Mouse (Mus musculus): ENCODE data around the gene Pkd1l3.

Pkd1l3 gene

DNA sequence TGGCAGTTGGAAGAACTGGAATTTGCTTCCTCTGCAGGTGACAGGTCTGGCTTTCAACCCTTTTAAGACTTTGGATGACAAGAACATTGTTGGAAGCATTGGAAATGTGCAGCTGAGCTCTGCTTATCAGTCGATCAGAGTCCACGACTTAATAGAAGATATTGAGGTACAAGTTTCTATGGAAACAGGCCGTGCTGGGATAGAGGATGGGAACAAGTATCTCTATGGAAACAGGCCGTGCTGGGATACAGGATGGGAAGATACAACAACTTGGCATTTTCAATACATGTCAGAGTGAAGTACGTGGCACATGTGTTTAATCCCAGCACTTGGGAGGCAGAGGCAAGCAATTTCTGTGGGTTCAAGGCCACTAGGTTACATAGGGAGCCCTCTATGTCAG is 18.2 kb downstream of the Pkd1l3 start:
- DNase-seq (ENCODE audit: low spot score): no peak

DNA sequence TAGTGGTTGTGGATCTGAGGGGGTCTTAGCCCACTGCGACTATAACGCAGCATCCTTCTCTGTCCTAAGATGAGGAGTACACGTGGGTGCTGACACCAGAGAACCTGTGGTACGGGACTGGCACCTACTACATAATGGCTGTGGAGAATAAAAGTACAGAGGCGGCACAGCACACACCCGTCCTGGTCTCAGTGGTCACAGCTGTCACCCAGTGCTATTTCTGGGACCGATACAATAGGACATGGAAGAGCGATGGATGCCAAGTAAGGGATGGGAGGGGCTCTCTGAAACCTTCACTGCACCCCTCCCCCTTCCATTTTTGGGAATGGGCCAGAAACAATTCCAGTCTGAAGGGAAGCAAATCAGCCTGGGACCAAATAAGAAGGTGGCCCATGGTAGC is 20.8 kb downstream of the Pkd1l3 start:
- DNase-seq (ENCODE audit: low spot score): no peak

DNA sequence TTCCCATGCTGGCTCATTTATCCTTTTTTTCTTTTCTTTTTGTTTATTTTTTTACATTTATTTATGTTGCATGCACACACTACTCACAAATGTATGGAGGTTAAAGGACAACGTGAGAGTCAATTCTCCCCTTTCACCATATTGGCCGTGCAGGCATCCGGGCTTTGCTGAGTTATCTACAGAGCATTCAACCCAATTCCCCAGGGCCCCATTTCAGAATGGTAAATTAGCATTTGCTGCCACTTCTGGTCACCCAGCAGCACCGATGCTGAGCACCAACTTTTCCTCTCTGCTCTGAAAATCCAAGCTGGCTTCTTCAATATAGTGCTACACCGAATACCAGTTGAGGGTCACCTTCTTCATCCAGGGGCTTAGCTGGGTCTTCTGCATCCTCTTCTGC is 24.5 kb downstream of the Pkd1l3 start:
- DNase-seq (ENCODE audit: low spot score): no peak

DNA sequence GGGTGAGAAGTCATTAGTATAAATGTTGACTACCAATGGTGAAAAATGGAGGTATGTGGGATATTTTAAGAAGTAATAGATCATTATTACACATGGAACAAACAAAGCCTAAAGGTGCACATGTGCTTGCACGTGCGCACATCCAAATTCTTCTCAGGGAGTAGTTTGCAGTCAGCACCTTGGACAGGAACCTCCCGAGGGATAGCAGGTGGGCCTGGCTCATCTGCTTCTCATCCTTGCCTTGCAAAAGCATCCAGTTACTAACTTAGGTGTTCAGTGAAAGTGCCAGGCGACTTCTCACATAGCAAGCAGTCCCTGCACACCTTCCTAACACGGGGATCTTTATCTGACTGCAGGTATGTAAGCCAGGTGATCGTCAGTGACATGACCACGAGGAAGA is 26.1 kb downstream of the Pkd1l3 start:
- DNase-seq (ENCODE audit: low spot score): no peak

DNA sequence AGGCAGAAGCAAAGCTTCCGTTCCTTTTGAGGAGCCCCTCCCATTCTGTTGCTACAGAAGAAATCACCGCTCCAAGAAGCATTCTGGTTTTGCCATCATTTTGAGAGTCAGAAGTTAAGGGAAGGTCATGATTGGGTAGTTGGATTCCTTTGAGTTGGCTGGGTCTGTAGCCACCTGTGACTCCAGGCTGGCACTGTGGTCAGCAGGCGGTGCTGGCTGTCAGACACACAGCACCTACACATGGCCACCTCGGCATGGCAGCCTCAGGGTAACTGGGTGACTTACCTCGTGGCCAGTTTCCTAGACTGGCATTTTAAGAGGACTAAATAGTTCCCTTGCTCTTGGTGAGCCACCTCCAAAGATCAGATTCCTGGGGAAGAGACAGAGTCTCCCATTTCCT is 26.9 kb downstream of the Pkd1l3 start:
- no peak for DNase-seq (ENCODE audit: low spot score)

DNA sequence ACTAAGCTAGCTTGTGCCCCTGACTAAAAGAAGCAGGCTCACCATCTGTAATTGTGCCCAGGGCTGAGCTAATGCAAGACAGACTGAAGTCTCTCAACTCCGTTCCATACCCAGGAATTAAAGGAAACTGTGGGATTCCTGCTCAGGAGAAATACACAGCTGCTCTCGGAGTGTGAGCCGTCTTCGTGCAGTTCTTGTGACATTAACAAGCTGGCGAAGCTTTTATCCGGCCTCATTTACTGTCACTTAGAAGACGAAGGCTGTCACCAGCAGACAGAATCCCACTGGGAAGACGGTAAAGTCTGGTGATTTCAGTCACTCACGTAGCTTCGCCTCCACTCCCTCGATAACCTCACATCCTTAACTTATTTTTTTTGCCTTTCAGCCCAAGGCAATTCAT is 33.0 kb downstream of the Pkd1l3 start:
- no peak for DNase-seq (ENCODE audit: low spot score)

DNA sequence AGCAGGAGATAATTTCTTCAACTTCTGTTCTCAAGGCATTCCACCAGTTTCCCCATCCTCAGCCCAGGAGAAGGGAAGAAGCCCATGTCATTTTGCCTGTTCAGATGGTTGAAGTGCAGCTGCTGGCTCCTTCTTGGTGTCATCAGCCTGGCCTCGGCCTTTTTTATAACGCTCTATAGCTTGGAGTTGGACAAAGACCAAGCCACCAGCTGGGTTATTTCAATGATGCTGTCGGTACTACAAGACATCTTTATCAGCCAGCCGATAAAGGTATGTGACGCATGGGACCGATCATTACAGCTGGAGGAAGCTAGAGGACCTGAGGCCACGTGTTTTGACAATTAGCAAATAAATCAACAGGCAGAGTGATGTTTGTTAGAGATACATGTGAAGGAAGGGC is 34.2 kb downstream of the Pkd1l3 start:
- DNase-seq (ENCODE audit: low spot score): no peak

DNA sequence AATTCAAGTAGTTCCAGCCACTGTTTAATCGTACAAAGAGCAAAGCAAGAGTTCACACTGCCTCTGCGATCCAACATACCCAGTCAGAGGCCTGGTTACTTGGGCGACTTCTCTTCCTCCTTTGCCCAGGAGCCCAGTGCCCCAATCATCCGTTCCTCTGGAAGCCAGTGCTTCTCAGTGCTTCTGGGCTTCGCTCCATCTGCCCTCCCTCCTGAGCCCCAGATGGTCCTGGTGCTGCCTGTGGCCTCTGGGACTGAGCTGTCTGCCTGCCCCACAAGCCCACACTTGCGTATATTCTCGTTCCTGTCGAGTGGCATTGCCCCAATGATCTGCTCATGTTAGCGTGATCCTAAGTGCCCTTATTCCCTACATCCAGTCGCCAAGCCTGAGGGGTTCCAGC is 36.5 kb downstream of the Pkd1l3 start:
- DNase-seq (ENCODE audit: low spot score): no peak

DNA sequence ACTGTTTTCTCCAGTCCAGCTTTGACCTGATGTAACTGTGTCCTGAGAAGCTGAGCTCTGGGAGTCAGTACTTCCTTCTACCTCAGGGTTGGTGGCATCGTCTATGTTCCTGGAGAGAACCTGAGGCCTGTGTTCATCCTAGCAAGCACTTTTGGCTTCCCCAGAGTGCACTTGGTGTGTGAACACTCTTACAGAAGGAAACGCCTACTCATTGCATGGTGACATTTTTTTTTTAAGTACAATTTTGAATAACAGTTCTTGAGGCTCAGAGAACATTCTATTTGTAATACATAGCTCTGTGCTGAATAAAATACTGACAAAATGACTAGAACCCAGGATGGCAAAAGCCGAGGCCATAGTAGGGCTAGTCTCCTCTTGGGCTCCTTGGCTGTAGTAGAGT is 42.5 kb downstream of the Pkd1l3 start:
- DNase-seq (ENCODE audit: low spot score): no peak

DNA sequence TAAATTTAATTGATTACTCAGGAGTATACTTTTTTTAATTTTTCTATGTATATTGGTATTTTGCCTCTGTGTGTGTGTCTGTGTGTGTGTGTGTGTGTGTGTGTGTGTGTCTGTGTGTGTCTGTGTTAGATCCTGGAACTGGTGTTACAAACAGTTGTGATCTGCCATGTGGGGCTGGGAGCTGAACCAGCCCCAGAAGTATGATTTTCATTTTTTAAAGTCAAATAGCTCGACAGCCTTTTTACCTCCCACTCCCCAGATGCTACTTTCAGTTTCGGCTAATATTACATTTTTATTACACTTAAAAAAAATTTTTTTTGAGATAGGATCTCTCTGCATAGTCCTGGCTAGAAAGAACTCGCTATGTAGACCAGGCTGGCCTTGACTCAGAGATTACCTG is 48.0 kb downstream of the Pkd1l3 start:
- DNase-seq (ENCODE audit: low spot score): no peak

DNA sequence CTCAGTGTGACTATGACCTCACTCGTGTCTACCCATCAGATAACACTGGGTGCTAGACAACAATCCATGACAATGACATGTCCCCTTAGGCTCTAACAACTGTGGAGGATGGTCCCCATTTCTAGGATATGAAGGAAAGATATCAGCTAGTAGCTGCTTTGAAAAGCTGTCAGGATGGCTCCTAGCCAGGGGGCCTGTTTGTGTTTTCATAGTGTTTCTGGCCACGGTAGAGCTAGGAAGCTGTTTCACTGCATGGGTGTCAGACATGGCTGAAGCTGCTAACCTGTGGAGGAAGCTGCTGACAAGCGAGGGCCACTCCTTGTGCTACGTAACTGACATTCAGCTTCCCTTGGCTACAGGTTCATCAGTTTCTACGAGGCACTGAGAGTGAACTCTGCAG is 52.3 kb downstream of the Pkd1l3 start:
- DNase-seq (ENCODE audit: low spot score): no peak

DNA sequence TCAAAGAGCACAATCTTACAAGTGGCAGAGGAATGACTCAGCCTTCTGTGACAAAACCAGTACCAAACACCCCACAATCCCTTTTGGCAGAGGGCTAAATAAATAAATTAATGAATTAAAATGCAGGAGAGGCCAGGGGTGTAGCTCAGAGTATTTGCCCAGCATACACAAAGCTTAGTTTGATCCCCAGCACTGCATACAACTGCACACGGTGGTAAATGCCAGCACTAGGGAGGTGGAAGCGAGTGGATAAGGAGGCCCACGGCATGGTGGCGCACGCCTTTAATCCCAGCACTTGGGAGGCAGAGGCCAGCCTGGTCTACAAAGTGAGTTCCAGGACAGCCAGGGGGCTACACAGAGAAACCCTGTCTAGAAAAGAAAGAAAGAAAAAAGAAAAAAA is 58.3 kb downstream of the Pkd1l3 start:
- no peak for DNase-seq (ENCODE audit: low spot score)

DNA sequence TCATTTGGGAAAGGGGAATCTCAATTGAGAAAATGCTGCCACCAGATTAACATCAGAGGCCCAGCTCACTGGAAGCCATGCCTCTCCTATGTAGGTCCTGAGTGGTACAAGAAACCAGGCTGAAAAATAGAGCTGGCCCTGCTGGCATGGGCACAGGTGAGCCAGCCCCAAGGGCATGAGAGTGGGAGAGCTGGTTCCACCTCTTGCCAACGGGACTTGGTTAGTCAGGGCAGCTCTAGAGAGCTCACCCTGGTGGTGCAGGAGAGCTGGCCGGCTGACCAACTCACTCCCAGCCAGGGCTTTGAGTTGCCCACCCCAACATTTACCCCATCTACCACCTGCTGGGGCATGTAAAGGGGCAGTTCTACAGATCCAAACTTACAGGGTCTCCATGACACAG is 59.3 kb downstream of the Pkd1l3 start:
- no peak for DNase-seq (ENCODE audit: low spot score)

DNA sequence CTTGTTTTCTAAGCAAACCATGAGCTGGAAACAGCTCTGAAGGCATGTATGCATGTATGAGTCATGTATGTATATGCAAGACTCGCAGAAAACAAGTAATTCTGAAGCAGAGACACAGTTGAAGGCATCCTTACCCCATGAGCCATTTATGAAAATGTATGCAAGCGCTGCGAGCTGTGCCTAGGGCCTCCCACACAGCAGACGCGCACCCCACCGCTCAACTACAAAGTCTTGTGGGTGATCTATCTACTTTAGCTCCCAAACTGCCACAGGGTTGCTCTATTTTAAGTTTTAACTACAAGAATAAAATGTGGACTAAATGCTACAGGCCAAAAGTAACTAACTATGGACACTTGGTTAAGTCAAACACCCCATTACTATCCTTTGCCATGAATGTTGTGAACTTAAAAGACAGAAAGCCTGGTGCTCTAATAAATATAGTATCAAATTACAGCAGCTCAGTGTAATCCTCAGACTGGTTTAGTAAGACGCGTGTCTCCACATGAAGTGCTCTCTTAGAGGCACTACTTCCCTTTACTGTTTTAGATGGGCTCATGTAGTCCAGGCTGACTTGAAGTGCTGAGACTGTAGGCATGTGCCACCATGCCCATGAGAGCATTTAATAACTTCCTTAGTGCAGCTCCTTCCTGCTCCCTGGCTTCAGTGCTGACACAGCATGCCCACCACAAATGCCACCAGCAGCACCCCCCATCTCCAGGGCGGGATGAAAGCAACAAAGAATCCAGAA is 61.8 kb downstream of the Pkd1l3 start:
- DNase-seq (ENCODE audit: low spot score): no peak

DNA sequence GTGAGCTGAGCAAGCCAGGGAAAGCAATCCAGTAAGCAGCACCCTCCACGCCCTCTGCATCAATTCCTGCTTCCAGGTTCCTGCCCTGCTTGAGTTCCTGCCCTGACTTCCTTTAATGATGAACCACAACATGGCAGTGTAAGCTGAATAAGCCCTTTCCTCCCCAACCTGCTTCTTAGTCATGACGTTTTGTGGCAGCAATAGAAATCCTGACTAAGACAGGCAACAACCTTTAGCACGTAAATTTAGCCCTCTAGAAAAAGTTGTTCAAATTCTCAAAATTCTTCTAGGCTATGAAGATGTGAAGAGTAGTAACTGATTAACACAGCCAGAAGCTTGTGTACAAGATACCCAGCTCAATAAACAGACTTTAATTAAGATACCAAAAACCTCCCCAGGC is 67.2 kb downstream of the Pkd1l3 start:
- DNase-seq (ENCODE audit: low spot score): no peak

DNA sequence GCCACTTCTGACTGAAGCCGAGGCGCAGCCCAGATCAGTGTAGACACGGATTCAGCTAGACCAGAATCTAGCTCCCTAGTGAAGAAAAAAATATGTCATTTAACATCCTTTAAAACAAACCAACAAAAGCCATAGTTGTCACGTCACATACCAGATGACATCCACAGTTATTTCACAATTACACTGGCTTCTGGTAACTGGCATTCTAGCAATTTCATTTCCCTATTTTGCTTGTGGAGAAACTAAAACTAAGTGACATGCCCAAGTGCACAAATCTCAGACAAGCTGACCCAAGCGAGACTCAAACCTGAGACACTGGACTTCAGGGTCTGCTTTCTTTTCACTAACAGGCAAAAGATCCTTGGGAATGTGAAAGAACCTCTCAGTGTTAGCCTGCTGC is 67.8 kb downstream of the Pkd1l3 start:
- no peak for DNase-seq (ENCODE audit: low spot score)

DNA sequence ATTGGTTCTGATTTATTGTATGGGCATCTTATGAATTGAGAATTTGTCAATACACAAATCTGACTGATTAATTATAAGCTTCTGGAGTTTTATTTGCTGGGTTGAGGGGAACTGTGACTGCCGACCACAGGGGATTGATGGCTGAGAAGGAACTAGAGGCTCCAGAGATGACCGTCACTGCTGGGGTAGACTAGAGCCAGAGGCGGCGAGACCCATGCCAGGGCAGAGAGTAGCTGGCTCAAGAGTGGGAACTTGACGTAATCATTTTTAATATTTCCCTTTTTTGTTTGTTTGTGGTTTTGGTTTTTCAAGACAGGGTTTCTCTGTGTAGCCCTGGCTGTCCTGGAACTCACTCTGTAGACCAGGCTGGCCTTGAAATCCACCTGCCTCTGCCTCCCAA is 72.9 kb downstream of the Pkd1l3 start:
- DNase-seq (ENCODE audit: low spot score): no peak

DNA sequence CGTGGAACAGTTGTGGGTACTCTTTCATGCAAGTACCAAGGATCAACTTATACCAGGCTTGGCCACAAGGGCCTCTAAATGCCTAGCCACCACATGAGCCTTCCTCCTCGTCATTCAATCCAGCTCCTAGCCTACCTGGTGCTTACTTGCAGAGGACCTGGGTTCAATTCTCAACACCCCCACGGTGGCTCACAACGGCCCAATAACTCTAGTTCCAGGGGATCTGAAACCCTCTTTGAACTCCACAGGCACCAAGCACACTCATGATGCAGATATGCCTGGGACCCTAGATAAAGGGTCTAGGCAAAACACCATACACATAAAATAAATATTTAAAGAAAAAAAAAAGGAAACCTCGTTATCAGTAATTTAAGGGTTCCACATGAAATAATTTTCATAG is 77.5 kb downstream of the Pkd1l3 start:
- DNase-seq (ENCODE audit: low spot score): no peak

DNA sequence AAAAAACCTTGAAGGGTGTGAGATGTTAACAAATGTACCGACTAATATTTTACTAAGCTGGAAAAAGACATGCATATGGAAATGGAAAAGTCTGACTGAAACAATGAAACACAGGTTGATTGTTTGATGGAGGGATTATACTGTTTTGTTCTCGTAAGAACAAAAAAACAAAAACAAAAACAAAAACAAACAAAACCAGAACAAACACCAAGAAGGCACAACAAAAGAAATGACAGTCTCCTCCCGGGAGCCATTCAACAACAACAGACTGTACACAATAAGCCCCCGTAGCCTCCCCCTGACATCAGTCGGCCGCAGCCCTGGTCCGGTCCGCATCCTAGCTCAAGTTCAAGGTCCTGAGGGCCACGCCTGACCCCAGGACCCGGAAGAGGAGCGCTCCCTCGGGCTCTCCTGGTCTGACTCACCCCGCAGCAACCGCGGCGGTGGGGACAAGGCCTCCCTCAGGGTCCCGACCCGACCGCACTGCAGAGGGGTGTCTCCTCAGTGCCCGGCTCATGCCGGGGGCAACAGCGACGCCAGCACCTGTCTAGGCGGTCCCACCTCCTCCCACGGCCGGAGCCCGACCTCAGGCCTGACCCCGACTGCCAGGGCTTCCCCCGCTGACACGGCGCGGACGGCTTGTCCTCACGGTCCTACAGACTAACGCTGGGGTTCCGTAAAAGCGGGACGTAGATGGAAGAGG is 78.3 kb downstream of the Pkd1l3 start:
- peak; percentile 83 for DNase-seq (ENCODE audit: low spot score)

DNA sequence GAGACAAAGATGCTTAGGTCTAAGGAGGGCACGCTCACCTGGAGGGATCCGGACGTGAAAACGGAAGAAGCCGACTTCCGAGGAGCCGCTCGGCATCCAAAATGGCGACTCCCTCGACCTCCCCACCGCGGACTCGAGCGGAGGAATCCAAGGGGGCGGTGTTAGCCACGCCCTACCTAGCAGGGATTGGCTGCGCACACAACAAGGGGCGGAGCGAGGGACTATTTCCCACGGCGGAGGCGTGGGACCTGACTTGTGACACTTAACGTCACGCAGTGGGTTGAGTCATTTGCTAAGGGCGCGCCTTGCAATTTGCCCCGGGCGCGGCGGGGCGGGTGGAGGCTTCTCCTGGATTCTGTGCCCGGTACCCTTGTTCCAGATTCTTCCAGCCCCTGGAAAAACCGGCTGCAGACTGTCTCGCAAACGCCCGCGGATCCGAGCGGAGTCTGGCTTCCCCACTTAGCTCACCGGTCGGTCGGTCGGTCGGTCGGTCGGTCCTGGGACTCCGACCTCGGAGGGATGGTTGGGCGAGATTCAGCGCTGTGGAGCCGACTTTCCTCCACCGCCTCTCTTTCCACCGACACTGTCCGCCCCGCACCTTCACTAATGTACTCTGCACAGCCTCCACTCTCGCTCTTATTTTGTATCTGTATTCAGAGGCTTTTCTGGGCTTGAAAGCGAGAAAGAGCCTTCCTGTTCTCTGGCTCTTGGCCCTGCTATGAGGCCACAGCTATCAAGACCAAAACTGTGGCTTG is 79.0 kb downstream of the Pkd1l3 start, which contains the start of gene Ist1:
Gene Ist1 (minus strand): TSS at position 115 of the 755 bp plus-strand sequence.
- peak; percentile 98 for DNase-seq (ENCODE audit: low spot score)

DNA sequence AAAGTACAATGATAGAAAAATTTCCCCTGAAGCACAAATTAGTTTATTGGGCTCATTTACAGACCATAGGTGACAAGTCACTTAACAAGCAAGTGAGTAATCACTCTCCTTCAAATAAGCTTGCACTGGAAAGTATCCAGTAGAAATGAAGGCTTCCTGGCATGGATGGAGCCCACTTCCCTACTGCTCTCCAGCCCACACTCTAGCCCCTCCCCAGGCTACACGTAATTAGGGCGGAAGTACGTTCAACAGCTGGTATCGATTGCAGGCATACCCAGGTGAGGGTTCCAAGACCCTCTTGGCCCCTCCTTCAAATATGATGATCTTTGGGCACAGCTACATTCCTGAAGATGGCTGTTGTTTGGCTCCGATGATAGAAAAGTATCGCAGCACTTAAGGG is 79.8 kb downstream of the Pkd1l3 start:
- peak; percentile 18 for DNase-seq (ENCODE audit: low spot score)

DNA sequence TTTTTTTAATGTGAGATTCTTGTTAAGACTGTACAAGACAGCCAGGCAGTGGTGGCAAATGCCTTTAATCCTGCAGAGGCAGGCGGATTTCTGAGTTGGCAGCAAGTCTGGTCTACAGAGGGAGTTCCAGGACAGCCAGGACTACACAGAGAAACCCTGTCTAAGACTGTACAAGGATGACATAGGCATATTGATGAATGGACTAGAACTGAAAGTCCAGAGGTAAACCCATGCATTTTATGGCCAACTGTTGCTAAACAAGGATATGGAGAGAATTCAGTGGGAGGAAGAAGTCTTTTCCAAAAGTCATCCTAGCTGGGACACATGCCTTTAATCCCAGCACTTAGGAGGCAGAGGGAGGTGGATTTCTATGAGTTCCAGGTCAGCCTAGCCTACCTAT is 83.4 kb downstream of the Pkd1l3 start:
- no peak for DNase-seq (ENCODE audit: low spot score)

DNA sequence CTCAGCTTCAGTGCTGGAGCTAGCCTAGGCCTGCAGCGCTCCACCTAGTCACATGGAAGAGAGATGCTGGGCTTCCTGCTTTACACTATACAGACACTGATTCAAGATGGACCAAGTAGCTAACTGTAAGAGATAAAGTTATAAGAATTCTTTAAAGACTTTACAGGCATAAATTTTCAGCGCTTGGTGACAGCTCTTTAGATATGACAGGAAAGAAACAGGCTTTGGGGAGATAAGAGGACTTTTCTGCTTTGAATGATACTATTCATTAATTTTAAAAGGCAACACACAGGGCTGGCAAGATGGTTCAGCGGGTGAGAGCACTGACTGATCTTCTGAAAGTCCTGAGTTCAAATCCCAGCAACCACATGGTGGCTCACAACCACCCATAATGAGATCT is 84.2 kb downstream of the Pkd1l3 start:
- no peak for DNase-seq (ENCODE audit: low spot score)

All from testis, postnatal 14 days (tissue).